Mouse (Mus musculus): ENCODE measurements at regions not wholly inside any gene's neighbourhood (a gene's known extent, or its start where the extent isn't known, plus 50 kb on each side); places are given as distances from the start of the nearest gene placed in this dataset.
A peak's percentile ranks its signal among the peaks of the same experiment; 100 is the strongest.

DNA sequence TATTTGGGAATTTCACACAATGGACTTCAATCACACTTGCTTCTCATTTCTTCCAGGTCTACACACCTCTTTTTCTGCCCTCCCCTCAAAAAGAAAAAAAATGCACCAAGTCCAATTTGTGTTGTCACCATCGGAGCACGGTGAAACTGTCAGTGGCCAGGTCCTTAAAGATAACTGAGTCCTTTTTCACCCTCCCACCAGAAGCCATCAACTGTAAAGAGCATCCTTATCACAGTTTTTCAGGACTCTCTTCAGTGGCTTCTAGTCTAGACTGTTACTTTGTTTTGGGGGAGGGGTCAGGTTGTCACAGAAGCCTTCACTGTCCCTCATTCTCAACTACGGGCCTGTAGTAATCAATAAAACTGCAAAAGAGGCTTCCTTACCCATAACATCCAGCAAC, 91.5 kb upstream of the Zdhhc15 start:
- TF ChIP-seq CTCF (IDR thresholded peaks at IDR 0.05; ENCODE audit: borderline replicate concordance, extremely low read depth, insufficient read depth, insufficient read length): no peak
- TF ChIP-seq POLR2A (IDR thresholded peaks at IDR 0.05; ENCODE audit: borderline replicate concordance, extremely low read depth, insufficient read depth, insufficient read length, poor library complexity, severe bottlenecking): no peak

GRCm38 (mm10) chrX:104760311-104760710, 89.4 kb upstream of the Zdhhc15 start:
- TF ChIP-seq CTCF (IDR thresholded peaks at IDR 0.05; ENCODE audit: borderline replicate concordance, extremely low read depth, insufficient read depth, insufficient read length): no peak
- no peak for TF ChIP-seq POLR2A (IDR thresholded peaks at IDR 0.05; ENCODE audit: borderline replicate concordance, extremely low read depth, insufficient read depth, insufficient read length, poor library complexity, severe bottlenecking)
- no peak for DNase-seq (ENCODE audit: low read depth)

More for the DNA sequence above, 91.5 kb upstream of the Zdhhc15 start:
- no peak for DNase-seq (ENCODE audit: low read depth)

DNA sequence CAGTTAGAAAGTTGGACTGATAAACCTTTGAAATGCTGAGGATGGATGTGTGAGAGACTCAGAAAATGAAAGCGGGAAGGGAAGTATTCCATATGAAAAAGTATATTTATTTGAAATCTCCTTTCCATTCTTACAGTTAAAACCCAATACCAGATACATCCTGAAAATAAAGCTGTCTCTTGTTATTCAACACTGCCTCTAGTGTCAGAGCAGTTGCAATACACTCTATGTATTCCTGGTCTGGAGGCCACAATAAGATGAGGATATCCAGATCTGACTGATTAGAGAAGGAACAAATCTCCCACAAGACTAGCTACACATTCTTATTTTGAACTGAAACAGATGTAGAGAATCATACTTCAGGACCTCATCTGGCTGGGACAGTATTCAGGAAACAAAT, 78.5 kb upstream of the Zdhhc15 start:
- no peak for TF ChIP-seq POLR2A (IDR thresholded peaks at IDR 0.05; ENCODE audit: borderline replicate concordance, extremely low read depth, insufficient read depth, insufficient read length, poor library complexity, severe bottlenecking)
- TF ChIP-seq CTCF (IDR thresholded peaks at IDR 0.05; ENCODE audit: borderline replicate concordance, extremely low read depth, insufficient read depth, insufficient read length): no peak
- peak; percentile 4 for DNase-seq (ENCODE audit: low read depth)

Data from brain, embryonic 14.5 days (tissue).